Mouse (Mus musculus): ENCODE measurements around the gene 1500009L16Rik.

GRCm38 (mm10) chr10:83738996-83739655 lies 16.5 kb downstream of the 1500009L16Rik start:
- TF ChIP-seq TAL1 (IDR thresholded peaks at IDR 0.05; ENCODE audit: low read length), result no peak
- no peak for TF ChIP-seq GATA1 (IDR thresholded peaks at IDR 0.05; ENCODE audit: low read length)

Measured in erythroblast, embryonic 14.5 days (primary cell).